Mouse (Mus musculus) embryonic facial prominence, embryonic 10.5 days (tissue): ENCODE measurements around the gene Abca12. TPM values are rescaled to one million over a fixed set of nuclear protein-coding genes. Genes with fewer than 3 reads are reported as not detected.

Experiments used
- DNase-seq: peaks from one replicate; pipeline ENCODE4 v3.0.0-alpha.2; 2017; ENCODE audit warnings: low spot score
- H3K27ac ChIP-seq: fragments of 300-500 bp; sonication (generic); replicated peaks from 2 replicates; pipeline ENCODE4 v1.5.1; 2016; ENCODE audit warnings: mild to moderate bottlenecking
- H3K27me3 ChIP-seq: fragments of 300-500 bp; sonication (generic); replicated peaks from 2 replicates; pipeline ENCODE4 v1.6.1; 2016; ENCODE audit warnings: low read depth, mild to moderate bottlenecking; ENCODE audit not compliant: poor library complexity, severe bottlenecking
- H3K36me3 ChIP-seq: fragments of 300-500 bp; sonication (generic); replicated peaks from 2 replicates; pipeline ENCODE4 v1.6.1; 2016; ENCODE audit warnings: mild to moderate bottlenecking, moderate library complexity
- H3K4me1 ChIP-seq: fragments of 300-500 bp; sonication (generic); 2 replicates; pipeline ENCODE4 v1.6.1; 2016
- H3K4me3 ChIP-seq: fragments of 300-500 bp; sonication (generic); 2 replicates; pipeline ENCODE4 v1.5.1; 2016; ENCODE audit warnings: mild to moderate bottlenecking, moderate library complexity
- H3K9me3 ChIP-seq: fragments of 300-500 bp; sonication (generic); 2 replicates; pipeline ENCODE4 v1.6.1; 2016; ENCODE audit warnings: mild to moderate bottlenecking
- WGBS: fragments of 180-500 bp; shearing (Covaris S2); methylation state at CpG from one replicate; pipeline ENCODE4 v1.1.7; 2016; 5-methylcytosine and 5-hydroxymethylcytosine counted together
- polyA plus RNA-seq: library from polyadenylated mRNA; unstranded; fragments of >200 nt; fragmentation: Nextera tagmentation; extraction: Ambion mirVana; gene quantifications from 2 replicates; pipeline ENCODE4 v1.2.1, GENCODE M21; 2016

Gene Abca12
- polyA plus RNA-seq, 1 experiment from 2014 or later = not detected

DNA sequence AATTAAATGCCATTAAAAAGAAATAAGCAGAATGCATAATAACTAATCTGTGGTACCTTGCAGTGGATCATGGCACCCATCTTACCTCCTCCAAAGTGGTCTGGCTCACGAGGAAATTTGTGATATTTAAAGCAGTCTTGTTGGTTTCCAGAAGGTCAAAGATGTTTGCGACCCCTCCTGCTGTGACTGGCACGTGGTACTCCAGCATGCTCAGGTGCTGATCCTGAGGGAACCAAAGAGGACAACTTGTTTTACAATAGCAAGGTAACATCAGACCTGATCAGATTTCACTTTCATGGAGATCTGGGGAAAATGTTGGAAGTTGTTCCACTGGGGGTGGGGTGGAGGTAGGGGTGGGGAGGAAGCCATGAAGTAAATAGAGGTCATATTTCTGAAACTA lies 170.1 kb downstream of the Abca12 start:
- no peak for DNase-seq

GRCm38 (mm10) chr1:71241396-71241795 lies 173.3 kb downstream of the Abca12 start:
- 74% methylated on average over 1 of the region's 1 CpGs for WGBS
- no peaks in the 10 kb centered on the region for H3K27me3 ChIP-seq
- H3K9me3 ChIP-seq = no peaks in the 10 kb centered on the region
- no peak overlapping the region for H3K27ac ChIP-seq
- no peak for DNase-seq
- no peak overlapping the region for H3K4me3 ChIP-seq
- H3K36me3 ChIP-seq = no peaks in the 10 kb centered on the region
- no peaks in the 10 kb centered on the region for H3K4me1 ChIP-seq

More for the DNA sequence above, 170.1 kb downstream of the Abca12 start:
- H3K4me1 ChIP-seq = no peaks in the 10 kb centered on the region
- no peaks in the 10 kb centered on the region for H3K27me3 ChIP-seq
- H3K36me3 ChIP-seq = no peaks in the 10 kb centered on the region
- H3K9me3 ChIP-seq = no peaks in the 10 kb centered on the region
- no peak overlapping the region for H3K27ac ChIP-seq
- H3K4me3 ChIP-seq = no peak overlapping the region
- 52% methylated on average over 3 of the region's 3 CpGs for WGBS

- Histone ChIP-seq H3K4me1 (no peaks in the 10 kb centered on the region), H3K4me3 (no peak overlapping the region), H3K9me3 (no peaks in the 10 kb centered on the region), H3K36me3 (no peaks in the 10 kb centered on the region), H3K27me3 (no peaks in the 10 kb centered on the region), H3K27ac (no peak overlapping the region)
- no peak for DNase-seq
- 89% methylated on average over 4 of the region's 4 CpGs for WGBS
These were observed 175.1 kb downstream of the Abca12 start for GRCm38 (mm10) chr1:71239586-71239985.

GRCm38 (mm10) chr1:71235335-71235734 lies 179.4 kb downstream of the Abca12 start:
- H3K9me3 ChIP-seq = no peaks in the 10 kb centered on the region
- H3K27me3 ChIP-seq = no peaks in the 10 kb centered on the region
- WGBS = 95% methylated on average over 3 of the region's 3 CpGs
- no peaks in the 10 kb centered on the region for H3K36me3 ChIP-seq
- DNase-seq = no peak
- no peak overlapping the region for H3K27ac ChIP-seq
- no peaks in the 10 kb centered on the region for H3K4me1 ChIP-seq
- no peak overlapping the region for H3K4me3 ChIP-seq

GRCm38 (mm10) chr1:71231211-71231610 lies 183.5 kb downstream of the Abca12 start:
- no peak overlapping the region for H3K4me3 ChIP-seq
- DNase-seq = no peak
- H3K27me3 ChIP-seq = no peaks in the 10 kb centered on the region
- H3K9me3 ChIP-seq = no peaks in the 10 kb centered on the region
- H3K27ac ChIP-seq = no peak overlapping the region
- no peaks in the 10 kb centered on the region for H3K36me3 ChIP-seq
- no peaks in the 10 kb centered on the region for H3K4me1 ChIP-seq
- 80% methylated on average over 2 of the region's 2 CpGs for WGBS

- H3K36me3 ChIP-seq = no peaks in the 10 kb centered on the region
- H3K27ac ChIP-seq = no peak overlapping the region
- no peak for DNase-seq
- 90% methylated on average over 4 of the region's 4 CpGs for WGBS
- no peaks in the 10 kb centered on the region for H3K4me1 ChIP-seq
- H3K27me3 ChIP-seq = no peaks in the 10 kb centered on the region
- H3K9me3 ChIP-seq = no peaks in the 10 kb centered on the region
- no peak overlapping the region for H3K4me3 ChIP-seq
These were observed 211.1 kb downstream of the Abca12 start for GRCm38 (mm10) chr1:71203581-71203980.

- H3K36me3 ChIP-seq = no peaks in the 10 kb centered on the region
- no peaks in the 10 kb centered on the region for H3K27me3 ChIP-seq
- no peaks in the 10 kb centered on the region for H3K9me3 ChIP-seq
- H3K4me1 ChIP-seq = no peaks in the 10 kb centered on the region
- no peak for DNase-seq
- 87% methylated on average over 6 of the region's 6 CpGs for WGBS
- no peak overlapping the region for H3K4me3 ChIP-seq
- H3K27ac ChIP-seq = no peak overlapping the region
These were observed 218.5 kb downstream of the Abca12 start for GRCm38 (mm10) chr1:71196191-71196590.

GRCm38 (mm10) chr1:71195333-71195732 lies 219.4 kb downstream of the Abca12 start:
- Histone ChIP-seq H3K27ac (no peak overlapping the region), H3K9me3 (no peaks in the 10 kb centered on the region)
- WGBS = 84% methylated on average over 4 of the region's 4 CpGs

DNA sequence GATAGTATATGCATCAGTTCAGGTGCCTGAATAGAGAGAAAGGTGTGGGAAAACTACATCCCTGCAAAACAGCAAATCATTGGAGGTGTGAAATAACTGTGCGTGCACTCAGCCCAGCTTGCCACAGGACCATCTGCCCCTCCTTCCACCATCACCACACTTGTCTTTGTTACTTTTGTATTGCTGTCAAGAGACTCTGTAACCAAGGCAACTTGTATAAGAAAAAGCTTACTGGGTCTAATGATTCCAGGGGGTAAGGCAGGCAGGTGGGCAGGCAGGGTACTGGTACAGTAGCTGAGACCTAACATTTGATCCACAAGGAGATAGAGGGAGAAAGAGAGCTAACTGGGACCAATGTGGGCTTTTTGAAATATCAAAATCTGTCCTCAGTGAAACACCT lies 220.8 kb downstream of the Abca12 start:
- H3K36me3 ChIP-seq = no peaks in the 10 kb centered on the region
- DNase-seq = no peak
- 82% methylated on average over 1 of the region's 1 CpGs for WGBS
- no peak overlapping the region for H3K4me3 ChIP-seq
- H3K4me1 ChIP-seq = no peaks in the 10 kb centered on the region
- no peaks in the 10 kb centered on the region for H3K27me3 ChIP-seq
- no peaks in the 10 kb centered on the region for H3K9me3 ChIP-seq
- H3K27ac ChIP-seq = no peak overlapping the region

More at GRCm38 (mm10) chr1:71195333-71195732, 219.4 kb downstream of the Abca12 start:
- Histone ChIP-seq H3K4me3 (no peak overlapping the region), H3K4me1 (no peaks in the 10 kb centered on the region), H3K27me3 (no peaks in the 10 kb centered on the region), H3K36me3 (no peaks in the 10 kb centered on the region)
- no peak for DNase-seq

Other genes starting within 250 kb of the Abca12 start
- 77.2 and 78.4 TPM in 2 replicates for gene Atic, start 142.2 kb upstream of the Abca12 start, polyA plus RNA-seq
- 119 and 130 TPM in 2 replicates for gene Fn1, start 238.3 kb upstream of the Abca12 start, polyA plus RNA-seq